Mouse (Mus musculus) spleen, adult 2 months (tissue): Measurements from ENCODE around the gene Src.

Experiments
- CTCF ChIP-seq: fragments of 200-500 bp; IDR thresholded peaks from 2 replicates; pipeline ENCODE4 v1.5.1; 2011; ENCODE audit warnings: mild to moderate bottlenecking, inconsistent platforms; ENCODE audit not compliant: insufficient read depth, insufficient read length, insufficient replicate concordance; ENCODE audit errors: extremely low read depth
- POLR2A ChIP-seq: fragments of 200-500 bp; IDR thresholded peaks from 2 replicates; pipeline ENCODE4 v1.6.1; 2011; ENCODE audit warnings: low read depth, low read length, inconsistent platforms

- no peak for TF ChIP-seq CTCF
- TF ChIP-seq POLR2A, result no peak
Observed at GRCm38 (mm10) chr2:157428351-157429139, 10.3 kb downstream of the Src start.
